Mouse (Mus musculus) hindbrain, embryonic 16.5 days (tissue): ENCODE results near the gene Cecr2. TPM values are rescaled to one million over a fixed set of nuclear protein-coding genes. Genes with fewer than 3 reads are reported as not detected.

Experiments used
- ATAC-seq: fragments of 200-750 bp; cut with Nextera tagmentation; 2 replicates; pipeline ENCODE4 v1.8.0; 2017; ENCODE audit warnings: moderate TSS enrichment, moderate library complexity
- H3K27ac ChIP-seq: fragments of 300-500 bp; sonication (generic); 2 replicates; pipeline ENCODE4 v1.5.1; 2014; ENCODE audit warnings: low read depth, mild to moderate bottlenecking, control low read depth, low read length, moderate library complexity
- H3K27me3 ChIP-seq: fragments of 300-500 bp; sonication (generic); replicated peaks from 2 replicates; pipeline ENCODE4 v1.6.1; 2014; ENCODE audit warnings: low read length; ENCODE audit not compliant: control insufficient read depth, insufficient read depth
- H3K36me3 ChIP-seq: fragments of 300-500 bp; sonication (generic); 2 replicates; pipeline ENCODE4 v1.6.1; 2014; ENCODE audit warnings: mild to moderate bottlenecking, low read length, moderate library complexity, mixed read lengths; ENCODE audit not compliant: control insufficient read depth, insufficient read depth
- H3K4me1 ChIP-seq: fragments of 300-500 bp; sonication (generic); 2 replicates; pipeline ENCODE4 v1.6.1; 2014; ENCODE audit warnings: low read depth, low read length; ENCODE audit not compliant: control insufficient read depth, insufficient read depth
- H3K4me2 ChIP-seq: fragments of 300-500 bp; sonication (generic); 2 replicates; pipeline ENCODE4 v1.6.1; 2014; ENCODE audit warnings: mild to moderate bottlenecking, low read length, control low read depth, moderate library complexity
- H3K4me3 ChIP-seq: fragments of 300-500 bp; sonication (generic); 2 replicates; pipeline ENCODE4 v1.5.1; 2014; ENCODE audit warnings: mild to moderate bottlenecking, low read length, control low read depth, moderate library complexity
- H3K9ac ChIP-seq: fragments of 300-500 bp; sonication (generic); 2 replicates; pipeline ENCODE4 v1.6.1; 2014; ENCODE audit warnings: low read depth, mild to moderate bottlenecking, control low read depth, low read length, moderate library complexity
- H3K9me3 ChIP-seq: fragments of 300-500 bp; sonication (generic); 2 replicates; pipeline ENCODE4 v1.6.1; 2014; ENCODE audit warnings: mild to moderate bottlenecking, low read length, moderate library complexity; ENCODE audit not compliant: control insufficient read depth
- WGBS: fragments of 180-500 bp; shearing (Covaris S2); extraction: QIAGEN DNeasy Blood & Tissue Kit; methylation state at CpG from one replicate; pipeline ENCODE4 v1.1.7; 2014; 5-methylcytosine and 5-hydroxymethylcytosine counted together
- polyA plus RNA-seq: library from polyadenylated mRNA; unstranded; fragments of >200 nt; fragmentation: Nextera tagmentation; extraction: Ambion mirVana; gene quantifications from 2 replicates; pipeline ENCODE4 v1.2.1, GENCODE M21; 2015

Cecr2 gene
- 1.8 and 2.0 TPM in 2 replicates for polyA plus RNA-seq

DNA sequence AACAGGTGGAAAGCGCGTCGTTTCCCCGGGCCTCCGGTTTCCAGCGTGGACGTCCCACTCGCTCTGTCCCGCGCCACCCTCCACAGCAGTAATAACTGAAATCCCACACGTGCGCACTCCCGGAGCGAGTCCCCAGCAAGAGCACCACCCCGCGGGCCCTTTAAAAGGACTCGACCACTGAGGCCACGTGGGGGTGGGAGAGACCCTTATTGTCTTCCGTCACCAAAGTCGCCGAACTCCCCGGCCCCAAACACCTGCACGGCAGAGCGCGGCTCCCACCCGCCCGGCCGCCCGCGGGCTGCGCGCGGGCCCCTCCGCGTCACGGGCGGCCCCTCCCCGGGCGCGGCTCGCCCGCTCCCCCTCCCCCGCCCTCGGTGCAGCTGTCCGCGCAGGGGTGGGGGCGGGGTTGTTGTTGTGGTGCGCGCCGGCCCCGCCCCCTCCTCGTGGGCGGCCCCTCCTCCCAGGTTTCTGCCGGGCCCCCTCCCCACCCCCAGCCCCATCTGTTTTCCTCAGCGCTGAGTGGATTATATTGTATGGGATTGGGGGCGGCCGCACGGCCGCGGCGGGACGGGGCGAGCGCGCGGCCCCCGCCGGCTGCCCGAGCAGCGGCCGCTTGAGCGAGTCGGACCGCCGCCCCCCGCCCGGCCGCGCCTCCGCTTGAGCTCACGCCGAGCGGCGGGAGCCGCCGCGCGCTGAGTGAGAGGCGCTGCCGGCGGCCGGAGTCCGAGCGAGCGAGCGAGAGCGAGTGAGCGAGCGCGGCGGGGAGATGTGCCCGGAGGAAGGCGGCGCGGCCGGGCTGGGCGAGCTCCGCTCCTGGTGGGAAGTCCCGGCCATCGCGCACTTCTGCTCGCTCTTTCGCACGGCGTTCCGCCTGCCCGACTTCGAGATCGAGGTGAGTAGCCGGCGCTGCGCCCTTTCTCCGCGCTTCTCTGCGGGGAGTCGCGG is at the start of gene Cecr2:
TSS of gene Cecr2 (plus strand) at position 554 of the 945 bp plus-strand sequence.
- H3K27me3 ChIP-seq = 0 out of 2 replicates have a peak, but pooled peaks cover 3% of the 10 kb centered on the region
- H3K4me1 ChIP-seq = peaks cover 8% of the 10 kb centered on the region; the same call in 1 of the 2 replicates
- H3K4me3 ChIP-seq = peak within 1 kb of the TSS; percentile 95
- peak within 1 kb of the TSS; percentile 83 for H3K9ac ChIP-seq
- WGBS = under 1% methylated on average over 120 of the region's 127 CpGs
- H3K36me3 ChIP-seq = no peaks in the 10 kb centered on the region
- peak within 1 kb of the TSS; percentile 100 for H3K4me2 ChIP-seq
- peak within 1 kb of the TSS; percentile 94 for H3K27ac ChIP-seq
- H3K9me3 ChIP-seq = no peaks in the 10 kb centered on the region
- peak; percentile 88 for ATAC-seq

DNA sequence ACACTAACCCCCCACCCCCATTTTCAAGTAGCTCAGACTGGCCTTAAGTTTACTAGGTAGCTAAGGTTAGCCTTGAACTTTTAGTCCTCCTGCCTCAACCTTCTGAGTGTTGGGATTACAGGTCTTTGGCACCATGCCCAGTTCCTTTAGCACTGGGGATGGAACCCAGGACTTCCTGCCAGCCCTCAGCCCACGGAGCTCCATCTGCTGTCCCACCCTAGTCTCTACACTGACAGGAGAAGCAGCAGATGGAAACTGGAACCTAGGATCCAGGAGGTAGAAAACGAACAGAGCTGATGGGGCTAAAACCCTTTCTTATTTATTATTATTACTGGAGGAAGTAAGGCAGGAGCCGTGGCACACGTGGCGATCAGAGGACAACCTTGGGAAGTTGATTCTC is 48.6 kb upstream of the Cecr2 start:
- Histone ChIP-seq H3K4me2 (no peak overlapping the region), H3K27me3 (no peaks in the 10 kb centered on the region), H3K9me3 (no peaks in the 10 kb centered on the region), H3K4me1 (no peaks in the 10 kb centered on the region), H3K36me3 (no peaks in the 10 kb centered on the region), H3K27ac (no peak overlapping the region), H3K9ac (no peak overlapping the region), H3K4me3 (no peak overlapping the region)
- no peak for ATAC-seq
- WGBS = 69% methylated on average over 5 of the region's 5 CpGs

DNA sequence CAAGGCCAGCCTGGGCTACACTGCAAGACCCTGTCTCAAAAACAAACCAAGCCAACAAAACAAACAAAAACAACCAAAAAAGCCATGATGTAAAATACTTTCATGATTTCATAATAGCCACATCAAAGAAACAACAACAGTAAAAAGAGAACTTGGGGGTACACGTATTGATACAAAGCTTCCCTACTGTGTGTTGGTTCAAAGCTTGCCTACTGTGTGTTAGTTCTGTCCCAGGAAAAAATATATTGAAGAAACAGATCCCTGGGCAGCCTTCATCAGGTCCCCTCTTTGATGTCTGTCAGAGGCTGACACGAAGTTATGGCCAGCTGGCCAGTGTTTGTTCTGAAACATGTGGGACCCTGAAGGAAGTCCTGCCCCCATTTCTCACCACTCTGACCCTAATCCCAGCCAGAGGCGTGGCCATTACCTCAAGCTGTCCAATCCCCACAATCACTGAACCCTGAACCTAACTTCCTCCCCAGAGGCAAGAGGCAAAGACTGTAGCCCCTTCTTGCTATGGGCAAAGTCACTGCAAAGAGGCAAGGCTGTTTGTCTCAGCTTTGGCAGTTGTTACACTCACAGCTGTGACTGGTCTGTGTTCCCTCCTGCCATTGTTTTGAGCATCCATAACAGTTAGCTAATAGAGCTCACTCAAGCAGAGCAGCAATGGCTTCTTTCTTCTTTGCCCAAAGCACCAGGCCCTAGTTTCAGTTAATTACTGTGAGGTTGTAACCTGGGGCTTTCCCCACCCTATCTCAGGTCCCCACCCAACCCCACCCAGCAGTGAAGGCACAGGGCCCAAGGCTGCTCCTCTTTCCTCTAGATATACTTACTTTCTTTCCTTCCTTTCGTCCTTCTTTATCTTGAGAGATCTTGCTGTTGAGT is 47.4 kb upstream of the Cecr2 start:
- WGBS = 67% methylated on average over 4 of the region's 4 CpGs
- no peak overlapping the region for H3K4me2 ChIP-seq
- ATAC-seq = no peak
- H3K9ac ChIP-seq = no peak overlapping the region
- H3K9me3 ChIP-seq = no peaks in the 10 kb centered on the region
- no peaks in the 10 kb centered on the region for H3K27me3 ChIP-seq
- H3K27ac ChIP-seq = no peak overlapping the region
- no peaks in the 10 kb centered on the region for H3K36me3 ChIP-seq
- H3K4me3 ChIP-seq = no peak overlapping the region
- no peaks in the 10 kb centered on the region for H3K4me1 ChIP-seq

DNA sequence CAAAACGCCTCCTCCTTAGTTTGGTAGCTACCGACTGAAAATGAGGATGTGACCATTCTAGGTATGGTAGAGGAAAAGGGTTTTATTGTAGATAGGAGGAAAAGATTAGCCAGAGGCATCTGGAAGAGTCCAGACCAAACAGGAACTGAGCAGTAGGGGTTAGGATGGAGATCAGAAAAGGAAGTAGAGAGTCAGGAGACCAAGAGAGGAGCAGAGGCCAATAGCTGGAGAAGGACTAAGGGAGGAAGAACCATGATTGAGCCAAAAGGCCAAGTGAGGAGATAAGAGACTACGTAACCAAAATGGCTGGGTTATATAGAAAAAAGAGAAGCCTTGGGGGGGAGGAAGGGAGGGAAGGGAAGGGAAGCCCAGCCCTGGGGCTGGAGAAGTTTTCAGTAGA is 46.0 kb upstream of the Cecr2 start:
- Histone ChIP-seq H3K4me3 (no peak overlapping the region), H3K4me1 (no peaks in the 10 kb centered on the region), H3K27me3 (no peaks in the 10 kb centered on the region), H3K9ac (no peak overlapping the region), H3K4me2 (no peak overlapping the region), H3K27ac (no peak overlapping the region), H3K9me3 (no peaks in the 10 kb centered on the region), H3K36me3 (no peaks in the 10 kb centered on the region)
- no peak for ATAC-seq
- WGBS = 82% methylated on average over 3 of the region's 3 CpGs

DNA sequence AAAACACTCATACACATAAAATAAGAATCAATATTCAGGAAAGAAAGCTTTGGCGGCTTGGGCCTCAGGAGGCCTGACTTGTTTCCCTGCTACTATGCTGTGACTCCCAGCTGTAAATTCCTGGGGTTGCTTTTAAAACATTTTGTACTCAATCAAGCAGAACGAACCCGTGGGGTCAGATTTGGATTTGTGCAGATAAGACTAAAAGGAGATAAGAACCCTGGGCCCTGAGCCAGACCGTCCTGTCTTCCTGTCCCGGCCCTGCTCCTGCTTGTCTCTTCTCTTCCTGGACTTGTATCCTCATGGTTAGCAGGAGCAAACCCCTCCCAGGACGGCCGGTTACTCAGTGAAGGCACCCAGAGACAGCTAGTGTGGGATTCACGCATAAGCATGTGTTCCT is 41.1 kb upstream of the Cecr2 start:
- H3K4me1 ChIP-seq = no peaks in the 10 kb centered on the region
- no peak for ATAC-seq
- no peaks in the 10 kb centered on the region for H3K9me3 ChIP-seq
- no peak overlapping the region for H3K4me2 ChIP-seq
- no peaks in the 10 kb centered on the region for H3K27me3 ChIP-seq
- no peak overlapping the region for H3K4me3 ChIP-seq
- H3K27ac ChIP-seq = no peak overlapping the region
- 62% methylated on average over 8 of the region's 8 CpGs for WGBS
- H3K36me3 ChIP-seq = no peaks in the 10 kb centered on the region
- H3K9ac ChIP-seq = no peak overlapping the region

DNA sequence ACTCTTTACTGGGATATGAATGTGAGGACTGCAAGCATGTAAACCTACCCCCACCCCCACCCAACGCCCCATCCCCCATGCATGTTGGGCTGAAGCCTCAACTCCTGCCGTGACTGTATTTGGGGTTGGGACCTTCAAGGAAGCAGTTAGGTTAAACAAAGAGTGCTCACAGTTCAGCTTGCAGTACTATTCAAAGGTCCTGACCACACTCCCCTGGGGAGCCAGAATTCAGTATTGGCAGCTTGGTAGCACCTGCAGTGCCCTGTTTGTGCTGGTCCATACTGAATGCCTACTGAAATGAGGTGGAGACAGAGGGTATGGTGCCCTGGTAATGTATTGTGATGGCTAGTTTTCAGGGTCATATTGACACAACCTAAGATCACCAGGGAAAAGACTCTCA is 39.1 kb upstream of the Cecr2 start:
- H3K9ac ChIP-seq = no peak overlapping the region
- no peaks in the 10 kb centered on the region for H3K27me3 ChIP-seq
- 43% methylated on average over 2 of the region's 2 CpGs for WGBS
- H3K9me3 ChIP-seq = no peaks in the 10 kb centered on the region
- no peaks in the 10 kb centered on the region for H3K4me1 ChIP-seq
- H3K27ac ChIP-seq = no peak overlapping the region
- H3K4me2 ChIP-seq = no peak overlapping the region
- H3K4me3 ChIP-seq = no peak overlapping the region
- ATAC-seq = no peak
- no peaks in the 10 kb centered on the region for H3K36me3 ChIP-seq

DNA sequence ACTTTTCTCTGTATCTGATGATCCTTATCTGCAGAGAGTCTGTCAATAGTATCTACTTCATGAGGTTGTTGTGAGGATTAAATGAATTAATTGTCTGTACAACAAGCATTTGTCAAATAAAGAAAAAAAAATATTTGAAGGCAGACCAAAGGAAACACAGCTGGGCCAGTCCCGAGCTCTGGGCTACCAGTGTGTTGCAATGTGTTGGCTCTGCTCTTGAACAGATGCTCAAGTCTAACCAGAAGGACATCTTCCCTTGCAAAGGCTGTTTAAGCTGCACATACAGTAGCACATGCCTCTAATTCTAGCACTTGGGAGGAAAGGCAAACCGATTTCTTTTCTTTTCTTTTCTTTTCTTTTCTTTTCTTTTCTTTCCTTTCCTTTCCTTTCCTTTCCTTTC is 37.2 kb upstream of the Cecr2 start:
- ATAC-seq = no peak
- Histone ChIP-seq H3K4me3 (no peak overlapping the region), H3K36me3 (no peaks in the 10 kb centered on the region), H3K27me3 (no peaks in the 10 kb centered on the region), H3K27ac (no peak overlapping the region), H3K9ac (no peak overlapping the region), H3K4me1 (no peaks in the 10 kb centered on the region), H3K4me2 (no peak overlapping the region), H3K9me3 (no peaks in the 10 kb centered on the region)
- 78% methylated on average over 2 of the region's 2 CpGs for WGBS

DNA sequence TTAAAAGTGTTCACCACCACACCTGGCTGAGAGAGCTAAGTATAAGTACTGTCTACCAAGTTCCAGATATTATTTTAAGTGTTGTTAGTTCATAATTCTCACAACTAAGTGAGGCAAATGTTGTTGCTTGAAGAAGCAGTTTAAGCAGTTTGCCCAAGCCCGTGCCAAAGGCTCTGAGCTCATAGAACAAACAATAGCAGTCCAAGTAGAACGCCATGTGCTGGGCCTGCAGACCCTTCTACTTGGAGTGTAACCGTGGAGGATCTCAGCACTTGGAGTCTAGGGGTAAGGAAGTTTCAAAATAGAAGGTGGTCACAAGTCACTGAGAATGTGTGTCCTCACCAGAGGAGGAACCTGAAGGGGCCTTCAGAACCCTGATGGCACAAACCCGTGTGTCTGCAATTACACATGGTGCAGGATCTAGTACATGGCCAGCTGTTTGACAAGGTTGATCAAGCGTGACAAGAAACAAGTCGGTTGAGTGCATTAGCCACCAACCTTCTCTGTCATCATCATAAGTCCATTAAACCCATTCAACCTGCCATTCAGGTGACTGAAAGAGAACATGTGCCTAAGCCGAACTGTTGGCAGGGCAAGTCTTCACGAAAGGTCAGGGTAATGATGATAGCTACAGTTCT is 30.7 kb upstream of the Cecr2 start:
- Histone ChIP-seq H3K27me3 (no peaks in the 10 kb centered on the region), H3K4me2 (no peak overlapping the region), H3K4me3 (no peak overlapping the region), H3K4me1 (no peaks in the 10 kb centered on the region), H3K36me3 (no peaks in the 10 kb centered on the region), H3K9me3 (no peaks in the 10 kb centered on the region), H3K27ac (no peak overlapping the region), H3K9ac (no peak overlapping the region)
- ATAC-seq = no peak
- WGBS = 90% methylated on average over 8 of the region's 8 CpGs
